Mouse (Mus musculus): ENCODE results near the gene Ankrd54. TPM values are rescaled to one million over a fixed set of nuclear protein-coding genes. Genes with fewer than 3 reads are reported as not detected.

Gene Ankrd54
- polyA plus RNA-seq, 1 experiment from 2014 or later: 28.7 TPM

DNA sequence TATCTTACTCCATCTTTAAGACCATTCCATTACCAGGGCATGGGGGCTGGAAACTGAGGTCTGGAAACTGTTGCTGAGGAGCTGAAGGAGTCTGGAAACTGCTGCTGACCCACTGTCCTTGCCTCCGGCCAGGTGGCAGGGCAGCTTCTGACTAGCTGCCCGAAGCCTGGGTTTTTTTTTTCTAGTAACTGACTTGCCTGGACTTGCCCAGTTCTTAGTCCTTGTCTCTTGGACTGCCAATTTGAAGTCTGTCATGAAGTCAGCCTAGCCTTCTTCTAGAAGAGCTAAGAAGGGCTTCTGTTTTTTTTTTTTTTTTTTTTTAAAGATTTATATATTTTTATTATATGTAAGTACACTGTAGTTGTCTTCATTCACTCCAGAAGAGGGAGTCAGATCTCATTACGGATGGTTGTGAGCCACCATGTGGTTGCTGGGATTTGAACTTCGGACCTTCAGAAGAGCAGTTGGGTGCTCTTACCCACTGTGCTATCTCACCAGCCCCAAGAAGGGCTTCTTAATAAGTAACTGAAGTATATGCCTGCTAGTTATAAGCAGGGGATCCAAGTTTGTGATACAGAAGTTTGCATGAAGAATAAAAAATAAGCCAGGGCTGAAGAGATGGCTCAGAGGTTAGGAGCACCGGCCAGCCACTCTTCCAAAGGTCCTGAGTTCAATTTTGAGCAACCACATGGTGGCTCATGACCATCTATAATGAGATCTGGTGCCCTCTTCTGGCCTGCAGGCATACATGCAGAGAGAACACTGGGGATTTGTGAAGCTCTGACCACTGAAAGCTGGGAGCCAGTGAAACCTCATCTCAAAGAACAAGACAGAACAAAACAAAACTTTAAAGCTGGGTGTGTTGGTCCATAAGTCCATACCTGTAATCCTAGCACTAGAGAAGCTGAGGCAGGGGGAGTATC lies 8.7 kb upstream of the Ankrd54 start:
- ATAC-seq (replicated peaks; ENCODE audit: insufficient number of reproducible peaks, low FRiP score, low TSS enrichment): no peak

DNA sequence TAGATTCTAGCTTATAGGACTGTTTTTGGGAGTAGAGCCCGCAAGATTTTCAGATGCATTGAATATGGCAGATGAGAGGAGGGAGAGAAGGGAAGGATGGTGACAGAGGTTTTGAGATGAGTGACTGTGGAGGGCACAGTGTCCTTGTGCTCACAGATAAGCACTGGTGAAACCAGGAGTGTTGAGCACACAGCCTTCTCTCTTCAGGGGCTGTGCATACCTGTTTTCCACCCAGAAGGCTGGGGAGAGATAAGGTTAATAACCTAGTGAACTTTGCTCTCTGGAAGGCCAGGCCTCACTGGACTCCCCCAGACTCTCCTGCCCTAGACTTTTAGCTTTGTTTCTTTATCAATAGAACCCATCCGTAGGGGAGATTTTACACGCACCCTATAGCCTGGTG lies 5.7 kb upstream of the Ankrd54 start:
- no peak overlapping the region for H3K9ac ChIP-seq (ENCODE audit: low read depth, low read length)
- no peak overlapping the region for H3K4me3 ChIP-seq (ENCODE audit: low read depth, low read length)
- 0 out of 2 replicates have a peak, but pooled peaks cover 5% of the 10 kb centered on the region for H3K4me1 ChIP-seq (ENCODE audit: control insufficient read depth, insufficient read depth, low read length)
- H3K4me2 ChIP-seq: no peak overlapping the region
- no peaks in the 10 kb centered on the region for H3K27me3 ChIP-seq (ENCODE audit: control insufficient read depth, insufficient read depth, low read length)
- H3K27ac ChIP-seq (ENCODE audit: low read depth, low read length): peak overlapping the region; percentile 3; the same call in 1 of the 2 replicates
- H3K9me3 ChIP-seq (replicated peaks; ENCODE audit: control insufficient read depth, low read length): no peaks in the 10 kb centered on the region
- no peak for ATAC-seq (replicated peaks; ENCODE audit: insufficient number of reproducible peaks, low FRiP score, low TSS enrichment)
- no peaks in the 10 kb centered on the region for H3K36me3 ChIP-seq (ENCODE audit: control insufficient read depth, insufficient read depth, low read length)
- WGBS (ENCODE audit: insufficient replicate concordance): 56% methylated on average over 3 of the region's 3 CpGs

More for the DNA sequence above, 8.7 kb upstream of the Ankrd54 start:
- Histone ChIP-seq H3K4me2 (no peak overlapping the region), H3K4me1 (ENCODE audit: control insufficient read depth, insufficient read depth, low read length) (peaks cover 14% of the 10 kb centered on the region), H3K27me3 (ENCODE audit: control insufficient read depth, insufficient read depth, low read length) (no peaks in the 10 kb centered on the region), H3K9me3 (replicated peaks; ENCODE audit: control insufficient read depth, low read length) (no peaks in the 10 kb centered on the region), H3K36me3 (ENCODE audit: control insufficient read depth, insufficient read depth, low read length) (no peaks in the 10 kb centered on the region; the same call in 1 of the 2 replicates), H3K27ac (ENCODE audit: low read depth, low read length) (no peak overlapping the region), H3K9ac (ENCODE audit: low read depth, low read length) (no peak overlapping the region), H3K4me3 (ENCODE audit: low read depth, low read length) (no peak overlapping the region; the same call in 1 of the 2 replicates)
- WGBS (ENCODE audit: insufficient replicate concordance): 65% methylated on average over 5 of the region's 5 CpGs

DNA sequence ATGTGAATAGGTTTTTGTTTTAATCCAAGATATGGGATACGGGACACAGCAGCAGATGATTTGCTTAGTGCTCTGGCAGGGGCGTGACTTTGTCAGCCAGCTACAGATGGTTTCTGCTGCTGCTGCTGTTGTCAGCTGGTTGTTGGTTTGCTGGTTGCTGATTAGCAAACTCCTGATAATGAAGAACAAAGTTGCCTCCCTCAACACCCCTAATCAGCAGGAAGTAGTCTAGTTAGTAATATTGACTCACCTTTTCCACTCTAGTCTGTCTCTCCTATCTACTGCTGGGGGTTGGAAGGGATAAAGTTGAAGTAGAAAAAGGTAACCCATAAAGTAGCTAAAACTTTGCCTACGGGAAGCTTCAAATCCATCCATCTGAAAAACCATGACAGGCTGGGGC lies 4.9 kb upstream of the Ankrd54 start:
- Histone ChIP-seq H3K4me3 (ENCODE audit: low read depth, low read length) (no peak overlapping the region), H3K27me3 (ENCODE audit: control insufficient read depth, insufficient read depth, low read length) (no peaks in the 10 kb centered on the region), H3K4me2 (no peak overlapping the region), H3K36me3 (ENCODE audit: control insufficient read depth, insufficient read depth, low read length) (no peaks in the 10 kb centered on the region), H3K27ac (ENCODE audit: low read depth, low read length) (no peak overlapping the region), H3K9me3 (replicated peaks; ENCODE audit: control insufficient read depth, low read length) (no peaks in the 10 kb centered on the region), H3K4me1 (ENCODE audit: control insufficient read depth, insufficient read depth, low read length) (0 out of 2 replicates have a peak, but pooled peaks cover 6% of the 10 kb centered on the region), H3K9ac (ENCODE audit: low read depth, low read length) (no peak overlapping the region)
- WGBS (ENCODE audit: insufficient replicate concordance): 40% methylated on average over 3 of the region's 3 CpGs
- no peak for ATAC-seq (replicated peaks; ENCODE audit: insufficient number of reproducible peaks, low FRiP score, low TSS enrichment)

DNA sequence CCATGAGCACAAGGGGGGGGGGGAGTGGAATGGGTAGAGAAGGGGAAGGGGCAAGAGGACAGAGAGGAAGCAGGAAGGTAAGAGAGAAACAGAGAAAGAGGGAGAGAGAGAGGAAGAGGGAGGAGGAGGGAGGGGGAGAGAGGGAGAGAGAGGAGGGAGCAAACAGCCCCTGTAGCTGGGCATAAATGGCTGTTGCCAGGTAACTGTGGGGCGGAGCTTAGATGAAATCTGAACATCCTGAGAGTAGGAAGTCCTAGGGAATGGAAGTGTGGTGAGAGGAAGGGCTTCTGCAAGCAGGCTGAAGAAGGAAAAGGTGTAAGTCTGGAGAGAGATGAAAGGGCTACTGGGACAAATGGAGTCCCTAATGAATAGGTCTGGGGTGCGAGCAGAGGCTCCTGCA lies 3.6 kb upstream of the Ankrd54 start:
- Histone ChIP-seq H3K4me2 (no peak overlapping the region), H3K4me3 (ENCODE audit: low read depth, low read length) (no peak overlapping the region), H3K36me3 (ENCODE audit: control insufficient read depth, insufficient read depth, low read length) (no peaks in the 10 kb centered on the region), H3K9me3 (replicated peaks; ENCODE audit: control insufficient read depth, low read length) (no peaks in the 10 kb centered on the region), H3K27ac (ENCODE audit: low read depth, low read length) (no peak overlapping the region), H3K4me1 (ENCODE audit: control insufficient read depth, insufficient read depth, low read length) (peaks cover 13% of the 10 kb centered on the region; the same call in 1 of the 2 replicates), H3K9ac (ENCODE audit: low read depth, low read length) (no peak overlapping the region), H3K27me3 (ENCODE audit: control insufficient read depth, insufficient read depth, low read length) (no peaks in the 10 kb centered on the region)
- WGBS (ENCODE audit: insufficient replicate concordance): 50% methylated on average over 2 of the region's 2 CpGs
- ATAC-seq (replicated peaks; ENCODE audit: insufficient number of reproducible peaks, low FRiP score, low TSS enrichment): no peak

DNA sequence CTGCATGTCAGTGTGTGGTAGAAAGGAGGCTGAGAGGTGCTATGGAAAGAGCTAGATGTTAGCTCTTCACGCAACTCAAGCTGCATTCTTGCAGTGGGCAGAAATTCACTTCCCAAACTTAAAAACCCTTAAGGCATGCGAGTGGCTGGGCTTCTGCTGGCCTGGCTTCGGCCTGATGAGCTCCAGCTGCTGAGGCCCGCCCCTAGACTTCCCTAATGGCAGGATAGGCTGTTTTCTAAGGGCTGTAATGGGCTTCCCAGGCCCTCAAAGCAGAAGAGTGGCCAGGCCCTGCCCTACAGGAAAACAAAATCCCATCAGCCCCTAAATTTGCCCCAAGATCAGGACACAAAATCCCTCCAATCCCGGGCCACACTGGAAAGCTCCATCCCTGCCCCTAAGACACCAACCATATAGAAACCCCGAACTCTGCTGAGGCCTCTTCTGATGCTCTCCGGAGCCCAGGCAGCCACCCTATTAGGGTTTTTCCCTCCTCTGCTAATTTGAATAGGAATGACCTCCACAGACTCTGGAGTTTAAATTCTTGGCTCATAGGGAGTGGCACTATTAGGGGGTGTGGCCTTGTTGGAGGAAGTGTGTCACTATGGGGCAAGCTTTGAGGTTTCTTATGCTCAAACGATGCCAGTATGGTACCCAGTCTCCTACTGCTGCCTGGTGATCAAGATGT lies 2.5 kb upstream of the Ankrd54 start:
- no peak for ATAC-seq (replicated peaks; ENCODE audit: insufficient number of reproducible peaks, low FRiP score, low TSS enrichment)
- WGBS (ENCODE audit: insufficient replicate concordance): 60% methylated on average over 8 of the region's 8 CpGs

DNA sequence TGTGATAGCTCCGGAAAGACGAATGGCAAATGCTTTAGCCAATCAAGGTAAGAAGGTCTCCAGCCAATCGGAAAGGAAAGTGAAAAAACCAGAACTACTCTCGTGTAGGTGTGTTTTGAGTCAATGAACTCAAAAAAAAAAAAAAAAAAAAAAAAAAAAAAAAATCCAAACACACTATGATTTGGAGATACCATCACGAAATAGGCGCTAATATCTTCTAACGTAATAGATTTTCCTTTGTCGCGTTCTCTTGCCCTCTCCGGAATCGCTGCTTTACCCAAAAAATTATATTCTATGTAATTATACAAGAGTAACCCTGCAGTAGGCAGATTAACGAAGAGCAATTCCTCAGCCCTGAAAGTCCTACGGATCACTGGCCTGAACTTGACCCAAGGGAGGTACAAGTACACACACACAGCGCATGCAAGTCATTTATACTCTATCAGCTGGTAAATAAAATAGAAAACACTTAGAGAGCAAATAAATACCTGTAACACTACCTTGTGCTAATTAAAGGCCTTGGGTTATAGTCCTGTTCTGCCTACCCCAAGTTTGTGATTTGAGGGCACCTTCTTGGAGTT lies 557 bp upstream of the Ankrd54 start:
- WGBS (ENCODE audit: insufficient replicate concordance): 11% methylated on average over 14 of the region's 14 CpGs
- H3K4me1 ChIP-seq (ENCODE audit: control insufficient read depth, insufficient read depth, low read length): peaks cover 9% of the 10 kb centered on the region; the same call in 1 of the 2 replicates
- no peak for ATAC-seq (replicated peaks; ENCODE audit: insufficient number of reproducible peaks, low FRiP score, low TSS enrichment)
- no peaks in the 10 kb centered on the region for H3K27me3 ChIP-seq (ENCODE audit: control insufficient read depth, insufficient read depth, low read length)
- H3K9ac ChIP-seq (ENCODE audit: low read depth, low read length): peak overlapping the region; percentile 64
- no peaks in the 10 kb centered on the region for H3K9me3 ChIP-seq (replicated peaks; ENCODE audit: control insufficient read depth, low read length)
- peaks cover 10% of the 10 kb centered on the region for H3K36me3 ChIP-seq (ENCODE audit: control insufficient read depth, insufficient read depth, low read length)
- H3K4me2 ChIP-seq: peak overlapping the region; percentile 64
- peak overlapping the region; percentile 29 for H3K4me3 ChIP-seq (ENCODE audit: low read depth, low read length)
- H3K27ac ChIP-seq (ENCODE audit: low read depth, low read length): no peak overlapping the region

More for the DNA sequence above, 2.5 kb upstream of the Ankrd54 start:
- no peak overlapping the region for H3K4me2 ChIP-seq
- peaks cover 13% of the 10 kb centered on the region; the same call in 1 of the 2 replicates for H3K4me1 ChIP-seq (ENCODE audit: control insufficient read depth, insufficient read depth, low read length)
- H3K9me3 ChIP-seq (replicated peaks; ENCODE audit: control insufficient read depth, low read length): no peaks in the 10 kb centered on the region
- no peaks in the 10 kb centered on the region for H3K27me3 ChIP-seq (ENCODE audit: control insufficient read depth, insufficient read depth, low read length)
- H3K9ac ChIP-seq (ENCODE audit: low read depth, low read length): no peak overlapping the region
- H3K4me3 ChIP-seq (ENCODE audit: low read depth, low read length): no peak overlapping the region
- no peaks in the 10 kb centered on the region; the same call in 1 of the 2 replicates for H3K36me3 ChIP-seq (ENCODE audit: control insufficient read depth, insufficient read depth, low read length)
- H3K27ac ChIP-seq (ENCODE audit: low read depth, low read length): no peak overlapping the region

DNA sequence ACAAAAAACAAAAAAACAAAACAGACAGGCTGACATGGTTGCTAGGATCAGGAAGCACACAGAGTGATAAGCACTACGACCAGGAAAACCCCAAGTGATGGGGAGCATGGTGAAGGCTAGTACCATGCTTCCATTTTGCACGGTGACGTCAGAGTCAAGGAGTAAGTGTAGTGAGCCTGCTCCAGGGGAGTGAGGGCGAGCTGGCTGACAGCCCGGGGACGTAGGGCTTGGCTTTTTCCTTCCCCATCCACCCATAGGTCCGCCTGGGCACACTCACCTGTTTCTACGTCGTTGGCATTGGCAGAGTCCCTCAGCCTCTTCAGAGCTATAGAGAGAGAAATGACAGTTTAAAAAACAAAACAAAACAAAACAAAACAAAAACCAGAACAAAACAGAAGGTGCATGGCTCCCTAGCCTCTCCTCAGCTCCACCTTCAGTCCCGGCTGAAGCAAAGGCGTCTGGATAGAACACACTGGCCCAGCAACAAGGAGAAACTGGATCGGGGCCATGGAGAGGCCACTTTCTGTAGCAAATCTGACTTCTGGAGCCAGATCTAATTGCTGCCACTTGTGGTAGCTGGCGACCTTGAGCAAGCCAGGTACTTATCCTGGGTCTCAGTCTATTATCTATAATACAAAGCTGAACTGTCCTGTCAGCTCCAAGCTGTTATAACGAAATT lies 1.7 kb downstream of the Ankrd54 start:
- 0 out of 2 replicates have a peak overlapping the region, but pooled peaks have one; percentile 3 for H3K9ac ChIP-seq (ENCODE audit: low read depth, low read length)
- H3K9me3 ChIP-seq (replicated peaks; ENCODE audit: control insufficient read depth, low read length): no peaks in the 10 kb centered on the region
- peaks cover 26% of the 10 kb centered on the region for H3K36me3 ChIP-seq (ENCODE audit: control insufficient read depth, insufficient read depth, low read length)
- ATAC-seq (replicated peaks; ENCODE audit: insufficient number of reproducible peaks, low FRiP score, low TSS enrichment): no peak
- peak overlapping the region; percentile 84; the same call in 1 of the 2 replicates for H3K4me2 ChIP-seq
- H3K27me3 ChIP-seq (ENCODE audit: control insufficient read depth, insufficient read depth, low read length): no peaks in the 10 kb centered on the region
- peak overlapping the region; percentile 81; the same call in 1 of the 2 replicates for H3K4me3 ChIP-seq (ENCODE audit: low read depth, low read length)
- H3K27ac ChIP-seq (ENCODE audit: low read depth, low read length): no peak overlapping the region
- 73% methylated on average over 14 of the region's 14 CpGs for WGBS (ENCODE audit: insufficient replicate concordance)
- H3K4me1 ChIP-seq (ENCODE audit: control insufficient read depth, insufficient read depth, low read length): peaks cover 9% of the 10 kb centered on the region; the same call in 1 of the 2 replicates

DNA sequence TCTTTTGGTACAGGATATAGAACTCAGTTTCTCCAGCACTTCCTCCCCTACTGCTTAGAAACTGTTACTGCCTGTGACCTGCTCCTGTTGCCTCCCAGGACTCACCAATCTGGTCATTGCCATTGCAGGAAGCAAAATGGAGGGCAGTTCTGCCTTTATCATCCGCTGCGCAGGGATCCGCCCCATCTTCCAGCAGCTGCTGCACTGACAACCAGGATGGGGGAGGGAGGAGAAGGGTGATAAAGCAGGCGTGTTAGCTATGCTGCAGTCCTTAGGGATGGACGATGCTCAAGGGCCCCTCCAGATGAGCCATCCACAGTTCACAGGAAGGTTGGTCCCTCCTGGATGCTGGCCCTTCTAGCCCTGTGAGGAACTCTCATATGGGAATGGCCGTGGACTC lies 4.8 kb downstream of the Ankrd54 start:
- no peaks in the 10 kb centered on the region for H3K9me3 ChIP-seq (replicated peaks; ENCODE audit: control insufficient read depth, low read length)
- peaks cover 7% of the 10 kb centered on the region; the same call in 1 of the 2 replicates for H3K4me1 ChIP-seq (ENCODE audit: control insufficient read depth, insufficient read depth, low read length)
- no peak overlapping the region for H3K27ac ChIP-seq (ENCODE audit: low read depth, low read length)
- WGBS (ENCODE audit: insufficient replicate concordance): 68% methylated on average over 6 of the region's 6 CpGs
- ATAC-seq (replicated peaks; ENCODE audit: insufficient number of reproducible peaks, low FRiP score, low TSS enrichment): no peak
- H3K27me3 ChIP-seq (ENCODE audit: control insufficient read depth, insufficient read depth, low read length): no peaks in the 10 kb centered on the region
- H3K9ac ChIP-seq (ENCODE audit: low read depth, low read length): no peak overlapping the region
- H3K4me2 ChIP-seq: no peak overlapping the region
- H3K4me3 ChIP-seq (ENCODE audit: low read depth, low read length): no peak overlapping the region
- peaks cover 49% of the 10 kb centered on the region for H3K36me3 ChIP-seq (ENCODE audit: control insufficient read depth, insufficient read depth, low read length)

Data from heart, embryonic 11.5 days (tissue).